Mouse (Mus musculus) retina, adult 2 months (tissue): ENCODE data around the gene Aqp5.

Experiments
- DNase-seq: peaks from one replicate; pipeline ENCODE4 v3.0.0-alpha.2; 2012; ENCODE audit warnings: low read depth, low spot score

The Aqp5 gene

GRCm38 (mm10) chr15:99590429-99591084 lies at the start of gene Aqp5:
TSS of gene Aqp5 (plus strand) at chr15:99590782.
- DNase-seq, result no peak

GRCm38 (mm10) chr15:99544047-99544446 lies 46.5 kb upstream of the Aqp5 start:
- no peak for DNase-seq

GRCm38 (mm10) chr15:99546596-99546995 lies 44.0 kb upstream of the Aqp5 start:
- DNase-seq, result no peak

GRCm38 (mm10) chr15:99547732-99548131 lies 42.9 kb upstream of the Aqp5 start:
- no peak for DNase-seq

GRCm38 (mm10) chr15:99549901-99550300 lies 40.7 kb upstream of the Aqp5 start:
- no peak for DNase-seq

GRCm38 (mm10) chr15:99553767-99554166 lies 36.8 kb upstream of the Aqp5 start:
- DNase-seq, result no peak

- no peak for DNase-seq
These were observed 31.6 kb upstream of the Aqp5 start for GRCm38 (mm10) chr15:99558947-99559346.

- DNase-seq, result no peak
These were observed 30.3 kb upstream of the Aqp5 start for GRCm38 (mm10) chr15:99560246-99560645.

GRCm38 (mm10) chr15:99567371-99567770 lies 23.2 kb upstream of the Aqp5 start:
- DNase-seq, result no peak

- DNase-seq, result no peak
These were observed 21.9 kb upstream of the Aqp5 start for GRCm38 (mm10) chr15:99568682-99569081.

GRCm38 (mm10) chr15:99569123-99569522 lies 21.5 kb upstream of the Aqp5 start:
- DNase-seq, result no peak

- DNase-seq, result no peak
These were observed 11.6 kb upstream of the Aqp5 start, which contains the start of gene Aqp2 for GRCm38 (mm10) chr15:99578802-99579485. TSS of gene Aqp2 (plus strand) at chr15:99579055.

GRCm38 (mm10) chr15:99583463-99584344 lies 6.9 kb upstream of the Aqp5 start:
- DNase-seq, result no peak

- DNase-seq, result no peak
These were observed 6.0 kb upstream of the Aqp5 start for GRCm38 (mm10) chr15:99584407-99585202.

- no peak for DNase-seq
These were observed 4.8 kb upstream of the Aqp5 start for GRCm38 (mm10) chr15:99585741-99586140.

- no peak for DNase-seq
These were observed 4.1 kb upstream of the Aqp5 start for GRCm38 (mm10) chr15:99586525-99586924.

GRCm38 (mm10) chr15:99589237-99589636 lies 1.3 kb upstream of the Aqp5 start:
- no peak for DNase-seq

- no peak for DNase-seq
These were observed 878 bp upstream of the Aqp5 start for GRCm38 (mm10) chr15:99589704-99590103.

GRCm38 (mm10) chr15:99592177-99592576 lies 1.6 kb downstream of the Aqp5 start:
- no peak for DNase-seq

GRCm38 (mm10) chr15:99592877-99593276 lies 2.3 kb downstream of the Aqp5 start:
- DNase-seq, result no peak

GRCm38 (mm10) chr15:99594951-99595350 lies 4.4 kb downstream of the Aqp5 start:
- DNase-seq, result no peak
